ENCODE assay signal across 8 mouse cellular contexts in the genomic region with DNA sequence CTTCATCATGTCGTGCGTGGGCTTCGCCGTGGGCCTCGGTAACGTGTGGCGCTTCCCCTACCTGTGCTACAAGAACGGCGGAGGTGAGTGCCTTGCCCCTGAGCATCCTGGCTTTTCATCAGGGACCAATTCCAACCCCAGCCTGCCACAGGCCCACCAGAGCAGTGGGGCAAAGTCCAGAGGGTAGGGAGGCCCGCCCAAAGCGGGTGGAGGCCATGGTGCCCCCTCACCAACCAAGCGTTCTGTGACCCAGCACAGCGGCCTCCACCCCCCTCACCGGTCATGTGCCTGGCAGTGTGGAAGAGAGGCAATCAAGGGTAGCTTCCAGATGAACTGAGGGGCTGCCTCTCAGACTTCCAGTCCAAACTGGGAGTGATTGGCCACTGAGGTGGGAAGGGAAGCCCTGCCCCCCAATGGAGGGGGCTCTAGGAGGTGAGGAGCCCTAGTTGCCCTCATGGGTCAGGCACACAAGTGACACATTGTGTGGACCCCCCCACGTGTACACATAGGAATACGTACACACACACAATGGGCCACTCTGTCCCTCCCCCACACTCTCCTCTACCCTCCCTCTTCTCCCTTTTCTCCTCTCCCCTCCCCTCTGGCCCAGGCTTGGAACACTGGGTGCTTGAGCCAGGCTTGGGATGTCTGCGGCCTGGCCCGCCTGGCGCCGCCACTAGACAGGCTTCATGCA. TPM values are rescaled to one million over a fixed set of nuclear protein-coding genes. Genes with fewer than 3 reads are reported as not detected.
A peak's percentile ranks its signal among the peaks of the same experiment; 100 is the strongest.
DNase-seq lines count a peak whose midpoint lies in the region; ATAC-seq and TF ChIP-seq lines count a peak whose summit lies in the region.

No protein-coding gene starts in this region.

- H3K79me3 ChIP-seq in C2C12 (ENCODE audit: low read depth) = peaks cover 16% of the 10 kb centered on the region

- peak; percentile 24 for ATAC-seq in embryonic facial prominence, embryonic 14.5 days (ENCODE audit: low read depth)
- ATAC-seq in midbrain, embryonic 15.5 days (replicated peaks) = peak; percentile 55

- H3K27ac ChIP-seq in ES-Bruce4 (ENCODE audit: insufficient read depth, low read length) = no peak overlapping the region
- no peak overlapping the region for H3K27ac ChIP-seq in embryonic facial prominence, embryonic 14.5 days (replicated peaks; ENCODE audit: low read depth, low read length)
- peak overlapping the region; percentile 71; the same call in 1 of the 2 replicates for H3K27ac ChIP-seq in midbrain, embryonic 15.5 days

- no peak for DNase-seq in embryonic facial prominence, embryonic 14.5 days (ENCODE audit: low spot score)
- DNase-seq in heart, postnatal 36 days = peak; percentile 21 to 30
- DNase-seq in layer of hippocampus, postnatal 36 days = peak; percentile 24 to 40
- no peak for DNase-seq in spleen, postnatal 14 days (ENCODE audit: low spot score in 2 of 2)
- DNase-seq in thymus, adult 18-20 months = no peak

- intact Hi-C loops in heart, postnatal 36 days (cut with DNase I) = loop anchor here (5.0 to 10.0 kb wide), 2 partner anchors 278 to 411 kb away; no protein-coding TSS in a partner anchor

- peak overlapping the region; percentile 98 for H3K9ac ChIP-seq in ES-Bruce4 (ENCODE audit: low read depth, poor library complexity, severe bottlenecking)
- H3K9ac ChIP-seq in embryonic facial prominence, embryonic 14.5 days (ENCODE audit: low read depth, low read length) = peak overlapping the region; percentile 79
- H3K9ac ChIP-seq in midbrain, embryonic 15.5 days = peak overlapping the region; percentile 67

- peaks cover 3% of the 10 kb centered on the region for H3K36me3 ChIP-seq in C2C12 (ENCODE audit: control insufficient read depth, insufficient read depth)
- peaks cover 11% of the 10 kb centered on the region for H3K36me3 ChIP-seq in ES-Bruce4 (ENCODE audit: control insufficient read depth, insufficient read depth, low read length, poor library complexity, severe bottlenecking)
- H3K36me3 ChIP-seq in embryonic facial prominence, embryonic 14.5 days (ENCODE audit: control insufficient read depth, insufficient read depth, low read length) = peaks cover 21% of the 10 kb centered on the region; the same call in 1 of the 2 replicates
- H3K36me3 ChIP-seq in midbrain, embryonic 15.5 days (replicated peaks) = no peaks in the 10 kb centered on the region

- peak overlapping the region; percentile 57 for H3ac ChIP-seq in C2C12 (ENCODE audit: control insufficient read depth, insufficient read length, low read depth)

- WGBS in embryonic facial prominence, embryonic 14.5 days = 44% methylated on average over 13 of the region's 20 CpGs
- WGBS in midbrain, embryonic 15.5 days = 29% methylated on average over 20 of the region's 20 CpGs

- peaks cover 29% of the 10 kb centered on the region for H3K79me2 ChIP-seq in C2C12 (ENCODE audit: control insufficient read depth, insufficient read depth)

- no peak for TF ChIP-seq EP300 in ES-Bruce4 (IDR thresholded peaks at IDR 0.05; ENCODE audit: insufficient read depth, low read depth, low read length)

- no peak for TF ChIP-seq POLR2A in ES-Bruce4 (IDR thresholded peaks at IDR 0.05; ENCODE audit: insufficient read depth, low read length)

- H3K4me3 ChIP-seq in C2C12 (ENCODE audit: insufficient read depth, poor library complexity, severe bottlenecking) (peak overlapping the region; percentile 44), ES-Bruce4 (ENCODE audit: low read depth, low read length) (peak overlapping the region; percentile 82)
- peak overlapping the region; percentile 60 for H3K4me3 ChIP-seq in embryonic facial prominence, embryonic 14.5 days (ENCODE audit: low read depth, low read length)
- peak overlapping the region; percentile 66 for H3K4me3 ChIP-seq in midbrain, embryonic 15.5 days

- H3K27me3 ChIP-seq in C2C12 (ENCODE audit: control insufficient read depth, insufficient read depth, insufficient read length) = no peaks in the 10 kb centered on the region
- H3K27me3 ChIP-seq in ES-Bruce4 (ENCODE audit: control insufficient read depth, insufficient read depth, low read length, poor library complexity, severe bottlenecking) = no peaks in the 10 kb centered on the region
- H3K27me3 ChIP-seq in embryonic facial prominence, embryonic 14.5 days (replicated peaks; ENCODE audit: control insufficient read depth, insufficient read depth, low read length) = no peaks in the 10 kb centered on the region
- no peaks in the 10 kb centered on the region for H3K27me3 ChIP-seq in midbrain, embryonic 15.5 days (replicated peaks)

- H3K4me2 ChIP-seq in embryonic facial prominence, embryonic 14.5 days (ENCODE audit: low read depth, low read length) = peak overlapping the region; percentile 63
- peak overlapping the region; percentile 71 for H3K4me2 ChIP-seq in midbrain, embryonic 15.5 days

- no peaks in the 10 kb centered on the region for H3K9me3 ChIP-seq in ES-Bruce4 (replicated peaks; ENCODE audit: control insufficient read depth, insufficient read depth, low read length, poor library complexity, severe bottlenecking)
- no peaks in the 10 kb centered on the region for H3K9me3 ChIP-seq in embryonic facial prominence, embryonic 14.5 days (ENCODE audit: control insufficient read depth, low read length)
- no peaks in the 10 kb centered on the region for H3K9me3 ChIP-seq in midbrain, embryonic 15.5 days

- TF ChIP-seq CTCF in C2C12 (IDR thresholded peaks at IDR 0.05; ENCODE audit: control insufficient read depth, insufficient read depth, insufficient read length) = no peak
- TF ChIP-seq CTCF in ES-Bruce4 (IDR thresholded peaks at IDR 0.05; ENCODE audit: low read depth, low read length) = no peak

- peaks cover 4% of the 10 kb centered on the region for H3K4me1 ChIP-seq in ES-Bruce4 (ENCODE audit: control insufficient read depth, insufficient read depth, low read length)
- no peaks in the 10 kb centered on the region for H3K4me1 ChIP-seq in embryonic facial prominence, embryonic 14.5 days (ENCODE audit: control insufficient read depth, insufficient read depth, low read length)
- peaks cover 21% of the 10 kb centered on the region for H3K4me1 ChIP-seq in midbrain, embryonic 15.5 days

TF ChIP-seq in C2C12, 6 proteins besides CTCF, POLR2A, EP300 and RAD21:
- no peak for TF ChIP-seq MAX (IDR thresholded peaks at IDR 0.05)
- TF ChIP-seq MYOD1 (IDR thresholded peaks at IDR 0.05; ENCODE audit: control insufficient read depth, insufficient read length, low read depth) = no peak
- TF ChIP-seq FOSL1 (IDR thresholded peaks at IDR 0.05; ENCODE audit: insufficient read depth, low read length, poor library complexity, severe bottlenecking) = no peak
- no peak for TF ChIP-seq USF1 (IDR thresholded peaks at IDR 0.05; ENCODE audit: low read depth)
- TF ChIP-seq MYOG (IDR thresholded peaks at IDR 0.05; ENCODE audit: control insufficient read depth, extremely low read depth, insufficient read length) = no peak
- TF ChIP-seq CEBPB (IDR thresholded peaks at IDR 0.05; ENCODE audit: low read depth) = no peak

RNA-seq across cellular contexts. Expression of a gene that starts 1.2 kb away (rescaled TPM):
- polyA plus RNA-seq in C2C12 (2012; fragmentation: generic; extraction: Trizol) (62.8 TPM), ES-Bruce4 (2011; ENCODE audit: insufficient read depth, insufficient read length, low read depth, missing spikeins) (74.8 and 76.8 TPM in 2 replicates)
- 8.8 and 10.1 TPM in 2 replicates for polyA plus RNA-seq in embryonic facial prominence, embryonic 14.5 days (2014; fragmentation: Nextera tagmentation; extraction: Ambion mirVana)
- total RNA-seq in heart, postnatal 36 days (2021) = 100 to 1,000 TPM; 130 to 145 TPM
- 100 to 1,000 TPM in 1 of 2 experiments, 10 to 100 TPM in 1; 92.0 to 100 TPM for total RNA-seq in layer of hippocampus, postnatal 36 days (2021)
- polyA plus RNA-seq in midbrain, embryonic 15.5 days (2015; fragmentation: Nextera tagmentation; extraction: Ambion mirVana) = 6.6 and 7.4 TPM in 2 replicates

RNA-seq across cellular contexts. Expression of a gene that starts 14.2 kb away (rescaled TPM):
- polyA plus RNA-seq in C2C12 (2012; fragmentation: generic; extraction: Trizol) (0.06 TPM), ES-Bruce4 (2011; ENCODE audit: insufficient read depth, insufficient read length, low read depth, missing spikeins) (3.9 and 5.1 TPM in 2 replicates)
- 16.6 and 19.9 TPM in 2 replicates for polyA plus RNA-seq in embryonic facial prominence, embryonic 14.5 days (2014; fragmentation: Nextera tagmentation; extraction: Ambion mirVana)
- 1 to 10 TPM; 5.1 to 7.1 TPM for total RNA-seq in heart, postnatal 36 days (2021)
- 100 to 1,000 TPM; 107 to 123 TPM for total RNA-seq in layer of hippocampus, postnatal 36 days (2021)
- polyA plus RNA-seq in midbrain, embryonic 15.5 days (2015; fragmentation: Nextera tagmentation; extraction: Ambion mirVana) = 179 and 188 TPM in 2 replicates

RNA-seq across cellular contexts. Expression of a gene that starts 34.9 kb away (rescaled TPM):
- polyA plus RNA-seq in C2C12 (2012; fragmentation: generic; extraction: Trizol) = 22.3 TPM
- 214 and 216 TPM in 2 replicates for polyA plus RNA-seq in ES-Bruce4 (2011; ENCODE audit: insufficient read depth, insufficient read length, low read depth, missing spikeins)
- 1.6 and 2.2 TPM in 2 replicates for polyA plus RNA-seq in embryonic facial prominence, embryonic 14.5 days (2014; fragmentation: Nextera tagmentation; extraction: Ambion mirVana)
- total RNA-seq in heart, postnatal 36 days (2021) = not detected
- total RNA-seq in layer of hippocampus, postnatal 36 days (2021) = under 1 TPM; 0.18 to 0.25 TPM
- polyA plus RNA-seq in midbrain, embryonic 15.5 days (2015; fragmentation: Nextera tagmentation; extraction: Ambion mirVana) = 0.43 and 0.46 TPM in 2 replicates

RNA-seq across cellular contexts. Expression of a gene that starts 41.9 kb away (rescaled TPM):
- polyA plus RNA-seq in C2C12 (2012; fragmentation: generic; extraction: Trizol) (185 TPM), ES-Bruce4 (2011; ENCODE audit: insufficient read depth, insufficient read length, low read depth, missing spikeins) (120 and 123 TPM in 2 replicates)
- 240 and 244 TPM in 2 replicates for polyA plus RNA-seq in embryonic facial prominence, embryonic 14.5 days (2014; fragmentation: Nextera tagmentation; extraction: Ambion mirVana)
- total RNA-seq in heart, postnatal 36 days (2021) = 10 to 100 TPM; 74.2 to 83.4 TPM
- 10 to 100 TPM; 83.2 to 85.3 TPM for total RNA-seq in layer of hippocampus, postnatal 36 days (2021)
- polyA plus RNA-seq in midbrain, embryonic 15.5 days (2015; fragmentation: Nextera tagmentation; extraction: Ambion mirVana) = 112 and 115 TPM in 2 replicates

RNA-seq across cellular contexts. Expression of a gene that starts 42.3 kb away (rescaled TPM):
- polyA plus RNA-seq in C2C12 (2012; fragmentation: generic; extraction: Trizol) (7.6 TPM), ES-Bruce4 (2011; ENCODE audit: insufficient read depth, insufficient read length, low read depth, missing spikeins) (8.0 and 10.3 TPM in 2 replicates)
- 14.7 and 15.7 TPM in 2 replicates for polyA plus RNA-seq in embryonic facial prominence, embryonic 14.5 days (2014; fragmentation: Nextera tagmentation; extraction: Ambion mirVana)
- 10 to 100 TPM; 29.6 to 33.6 TPM for total RNA-seq in heart, postnatal 36 days (2021)
- total RNA-seq in layer of hippocampus, postnatal 36 days (2021) = 10 to 100 TPM; 11.7 to 12.1 TPM
- polyA plus RNA-seq in midbrain, embryonic 15.5 days (2015; fragmentation: Nextera tagmentation; extraction: Ambion mirVana) = 12.8 and 13.5 TPM in 2 replicates

Comparison
In these comparisons a context has a peak if more than half of its experiments do, and no peak if none do; other contexts are left out.
1. DNase-seq: peak in heart, postnatal 36 days (2 of 2) and layer of hippocampus, postnatal 36 days (2 of 2); none in embryonic facial prominence, embryonic 14.5 days (single experiment), spleen, postnatal 14 days (0 of 2) and thymus, adult 18-20 months (0 of 2).
2. Peak in every context shown above with its lines, with median percentiles within 50 percentile points of each other: H3K4me3 ChIP-seq and H3K9ac ChIP-seq.